Mouse (Mus musculus): ENCODE measurements around the gene Mdm2.

DNA sequence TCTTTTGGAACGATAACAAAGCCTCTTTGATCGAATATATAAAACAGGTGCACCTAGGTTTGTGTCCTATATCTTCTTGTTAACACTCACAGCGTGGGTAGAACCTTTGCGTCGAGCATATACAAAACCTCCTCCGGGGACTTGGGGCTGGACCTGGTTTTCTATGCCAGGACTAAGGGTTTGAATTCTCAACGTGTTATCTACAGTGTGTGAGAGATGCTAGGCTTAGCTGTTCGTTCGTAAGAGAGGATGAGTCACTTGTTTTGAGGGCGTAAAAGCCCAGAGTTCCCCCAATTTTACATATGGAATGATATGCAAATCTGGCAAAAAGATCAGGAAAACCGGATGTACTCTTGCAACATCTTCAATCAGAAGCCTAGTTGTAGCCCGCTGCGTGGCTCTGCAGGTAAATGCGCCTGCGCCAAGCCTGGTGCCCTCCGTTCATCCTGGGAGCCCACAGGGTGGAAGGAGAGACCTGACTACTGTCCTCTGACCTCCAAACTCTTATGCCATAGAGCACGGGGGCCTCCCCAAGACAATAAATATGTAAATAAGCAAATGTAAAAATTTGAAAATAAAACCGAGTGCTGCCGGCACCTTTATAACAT, 34.4 kb downstream of the Mdm2 start:
- TF ChIP-seq CTCF (IDR thresholded peaks at IDR 0.05; ENCODE audit: low read depth): no peak
- TF ChIP-seq EP300 (optimal IDR thresholded peaks at IDR 0.05): no peak

Measured in stomach, postnatal 0 days (tissue).